Mouse (Mus musculus): ENCODE measurements around the gene Agbl1. TPM values are rescaled to one million over a fixed set of nuclear protein-coding genes. Genes with fewer than 3 reads are reported as not detected.
A peak's percentile ranks its signal among the peaks of the same experiment; 100 is the strongest.

The Agbl1 gene
- total and polyA plus RNA-seq, 2 experiments from 2014 or later: 0.18 to 0.63 TPM

GRCm38 (mm10) chr7:76409020-76409419 lies 179.3 kb downstream of the Agbl1 start:
- Histone ChIP-seq H3K4me3 (ENCODE audit: low read length) (no peak overlapping the region), H3K36me3 (ENCODE audit: insufficient read depth, low read length) (no peaks in the 10 kb centered on the region), H3K9me3 (ENCODE audit: low read length) (no peaks in the 10 kb centered on the region), H3K27ac (no peak overlapping the region), H3K4me2 (ENCODE audit: low read depth, low read length) (no peak overlapping the region), H3K9ac (replicated peaks; ENCODE audit: low read length) (no peak overlapping the region), H3K27me3 (ENCODE audit: insufficient read depth, low read length) (no peaks in the 10 kb centered on the region), H3K4me1 (ENCODE audit: insufficient read depth, low read length) (no peaks in the 10 kb centered on the region)
- DNase-seq (ENCODE audit: low spot score): no peak
- WGBS: 30% methylated on average over 10 of the region's 10 CpGs
- TF ChIP-seq CTCF (IDR thresholded peaks at IDR 0.05; ENCODE audit: low read depth): no peak
- ATAC-seq: no peak

GRCm38 (mm10) chr7:76410403-76411180 lies 180.9 kb downstream of the Agbl1 start:
- TF ChIP-seq CTCF (IDR thresholded peaks at IDR 0.05; ENCODE audit: low read depth): no peak
- 76% methylated on average over 9 of the region's 9 CpGs for WGBS
- no peaks in the 10 kb centered on the region for H3K9me3 ChIP-seq (ENCODE audit: low read length)

GRCm38 (mm10) chr7:76411933-76412587 lies 182.4 kb downstream of the Agbl1 start:
- H3K4me1 ChIP-seq (ENCODE audit: insufficient read depth, low read length): no peaks in the 10 kb centered on the region
- H3K27ac ChIP-seq: no peak overlapping the region
- H3K36me3 ChIP-seq (ENCODE audit: insufficient read depth, low read length): no peaks in the 10 kb centered on the region
- DNase-seq (ENCODE audit: low spot score): no peak
- no peak for ATAC-seq
- no peaks in the 10 kb centered on the region; the same call in 1 of the 2 replicates for H3K27me3 ChIP-seq (ENCODE audit: insufficient read depth, low read length)
- 69% methylated on average over 4 of the region's 4 CpGs for WGBS
- H3K9ac ChIP-seq (replicated peaks; ENCODE audit: low read length): no peak overlapping the region
- H3K4me2 ChIP-seq (ENCODE audit: low read depth, low read length): no peak overlapping the region
- no peaks in the 10 kb centered on the region for H3K9me3 ChIP-seq (ENCODE audit: low read length)
- H3K4me3 ChIP-seq (ENCODE audit: low read length): no peak overlapping the region
- TF ChIP-seq CTCF (IDR thresholded peaks at IDR 0.05; ENCODE audit: low read depth): no peak

More at GRCm38 (mm10) chr7:76410403-76411180, 180.9 kb downstream of the Agbl1 start:
- DNase-seq (ENCODE audit: low spot score) (no peak), ATAC-seq (no peak)
- H3K4me3 ChIP-seq (ENCODE audit: low read length): no peak overlapping the region
- H3K4me1 ChIP-seq (ENCODE audit: insufficient read depth, low read length): no peaks in the 10 kb centered on the region
- H3K27ac ChIP-seq: no peak overlapping the region
- H3K27me3 ChIP-seq (ENCODE audit: insufficient read depth, low read length): no peaks in the 10 kb centered on the region
- no peaks in the 10 kb centered on the region for H3K36me3 ChIP-seq (ENCODE audit: insufficient read depth, low read length)
- H3K9ac ChIP-seq (replicated peaks; ENCODE audit: low read length): no peak overlapping the region
- no peak overlapping the region for H3K4me2 ChIP-seq (ENCODE audit: low read depth, low read length)

- ATAC-seq (no peak), DNase-seq (ENCODE audit: low spot score) (no peak)
- Histone ChIP-seq H3K27me3 (ENCODE audit: insufficient read depth, low read length) (no peaks in the 10 kb centered on the region; the same call in 1 of the 2 replicates), H3K36me3 (ENCODE audit: insufficient read depth, low read length) (no peaks in the 10 kb centered on the region), H3K9ac (replicated peaks; ENCODE audit: low read length) (no peak overlapping the region), H3K4me3 (ENCODE audit: low read length) (no peak overlapping the region), H3K4me2 (ENCODE audit: low read depth, low read length) (no peak overlapping the region), H3K9me3 (ENCODE audit: low read length) (no peaks in the 10 kb centered on the region), H3K27ac (no peak overlapping the region), H3K4me1 (ENCODE audit: insufficient read depth, low read length) (no peaks in the 10 kb centered on the region)
- no peak for TF ChIP-seq CTCF (IDR thresholded peaks at IDR 0.05; ENCODE audit: low read depth)
- WGBS: 29% methylated on average over 3 of the region's 3 CpGs
Measured at GRCm38 (mm10) chr7:76416084-76416597, 186.5 kb downstream of the Agbl1 start.

GRCm38 (mm10) chr7:76438581-76438980 lies 208.9 kb downstream of the Agbl1 start:
- H3K27me3 ChIP-seq (ENCODE audit: insufficient read depth, low read length): no peaks in the 10 kb centered on the region
- no peak overlapping the region for H3K9ac ChIP-seq (replicated peaks; ENCODE audit: low read length)
- H3K27ac ChIP-seq: no peak overlapping the region
- DNase-seq (ENCODE audit: low spot score) (peak; percentile 39), ATAC-seq (0 out of 2 replicates have a peak, but pooled peaks have one; percentile 38)
- H3K9me3 ChIP-seq (ENCODE audit: low read length): no peaks in the 10 kb centered on the region
- TF ChIP-seq CTCF (IDR thresholded peaks at IDR 0.05; ENCODE audit: low read depth): no peak
- H3K4me3 ChIP-seq (ENCODE audit: low read length): no peak overlapping the region
- no peaks in the 10 kb centered on the region for H3K4me1 ChIP-seq (ENCODE audit: insufficient read depth, low read length)
- H3K4me2 ChIP-seq (ENCODE audit: low read depth, low read length): no peak overlapping the region
- no peaks in the 10 kb centered on the region for H3K36me3 ChIP-seq (ENCODE audit: insufficient read depth, low read length)

GRCm38 (mm10) chr7:76438988-76439387 lies 209.3 kb downstream of the Agbl1 start:
- no peaks in the 10 kb centered on the region for H3K36me3 ChIP-seq (ENCODE audit: insufficient read depth, low read length)
- WGBS: 41% methylated on average over 4 of the region's 4 CpGs
- H3K27me3 ChIP-seq (ENCODE audit: insufficient read depth, low read length): no peaks in the 10 kb centered on the region
- H3K4me2 ChIP-seq (ENCODE audit: low read depth, low read length): no peak overlapping the region
- no peak for TF ChIP-seq CTCF (IDR thresholded peaks at IDR 0.05; ENCODE audit: low read depth)
- DNase-seq (ENCODE audit: low spot score) (no peak), ATAC-seq (no peak)
- H3K4me1 ChIP-seq (ENCODE audit: insufficient read depth, low read length): no peaks in the 10 kb centered on the region
- H3K9me3 ChIP-seq (ENCODE audit: low read length): no peaks in the 10 kb centered on the region
- no peak overlapping the region for H3K4me3 ChIP-seq (ENCODE audit: low read length)
- no peak overlapping the region for H3K9ac ChIP-seq (replicated peaks; ENCODE audit: low read length)
- no peak overlapping the region for H3K27ac ChIP-seq

Measured in hindbrain, postnatal 0 days (tissue).